In genomic region chr19:22552179-22552578, GRCm38 (mm10) we compare ENCODE assay signal across 9 mouse cellular contexts.
DNase-seq lines count a peak whose midpoint lies in the region; ATAC-seq and TF ChIP-seq lines count a peak whose summit lies in the region.
"Had no signal": no experiment of that assay in that cellular context is flagged by ENCODE, and none has a peak within 500 bp of the region (broad histone marks: within the 10 kb centered on the region; RNA-seq: fewer than 3 reads in every experiment).

No protein-coding gene starts in this region.

- ATAC-seq in activated CD4-positive, CD25-positive, alpha-beta regulatory T cell, adult 4 months = no peak

- TF ChIP-seq CTCF in lung, adult 2 months (IDR thresholded peaks at IDR 0.05; ENCODE audit: insufficient read depth, low read length) = peak; percentile 69

- no peak overlapping the region for H3K4me3 ChIP-seq in lung, adult 2 months (replicated peaks; ENCODE audit: extremely low read depth, low read depth, low read length)
- H3K4me3 ChIP-seq: heart, embryonic 13.5 days had no signal

- DNase-seq in ES-CJ7 (ENCODE audit: low read depth, low spot score) (peak; percentile 60), adipocyte (ENCODE audit: low spot score) (peak; percentile 31)
- DNase-seq in cerebellum, postnatal 25 days = peak; percentile 72 to 89
- peak; percentile 15 to 33 for DNase-seq in gastrocnemius, adult 8-10 months (ENCODE audit: low spot score in 2 of 2)
- DNase-seq in kidney, postnatal 4 days = peak; percentile 76 to 77
- peak; percentile 37 for DNase-seq in lung, adult 2 months
- peak; percentile 42 for DNase-seq in ovary, postnatal 36 days (ENCODE audit: low spot score)

- 22% methylated on average over 5 of the region's 5 CpGs for WGBS in lung, adult 2 months

- no peaks in the 10 kb centered on the region for H3K4me1 ChIP-seq in lung, adult 2 months (ENCODE audit: control insufficient read depth, insufficient read depth, low read length)

- TF ChIP-seq POLR2A in lung, adult 2 months (IDR thresholded peaks at IDR 0.05; ENCODE audit: borderline replicate concordance, extremely low read depth, low read depth, low read length) = no peak

Comparison
In these comparisons a context has a peak if more than half of its experiments do, and no peak if none do; other contexts are left out.
1. DNase-seq: peak in every context shown above with its lines; median percentile 80 in cerebellum, postnatal 25 days; 76 in kidney, postnatal 4 days; 60 in ES-CJ7; 42 in ovary, postnatal 36 days; 37 in lung, adult 2 months; 31 in adipocyte; 24 in gastrocnemius, adult 8-10 months.